Mouse (Mus musculus): ENCODE data around the gene Hjurp. TPM values are rescaled to one million over a fixed set of nuclear protein-coding genes. Genes with fewer than 3 reads are reported as not detected.

Gene Hjurp
- polyA plus RNA-seq, 1 experiment = 12.8 TPM

DNA sequence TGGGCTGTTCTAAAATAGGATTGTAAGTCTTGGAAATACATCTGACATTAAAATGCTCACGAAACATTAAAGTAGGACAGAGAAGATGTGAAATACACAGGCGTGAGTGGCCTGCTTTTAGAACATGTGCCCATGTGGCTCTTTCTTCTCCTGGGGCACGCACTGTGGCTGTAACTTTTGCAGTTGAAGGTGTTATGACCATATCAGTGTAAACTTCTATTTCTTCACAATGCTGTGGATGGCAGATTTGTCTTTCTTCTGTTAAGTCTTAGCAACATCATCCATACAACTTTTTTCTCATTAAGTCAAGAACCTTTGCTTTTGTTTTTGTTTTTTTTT, 11.3 kb upstream of the Hjurp start:
- Histone ChIP-seq H3K27me3 (replicated peaks; ENCODE audit: control insufficient read depth, insufficient read depth, low read length) (no peaks in the 10 kb centered on the region), H3K36me3 (ENCODE audit: control insufficient read depth, insufficient read depth, low read length) (no peaks in the 10 kb centered on the region), H3K4me3 (ENCODE audit: insufficient read depth, low read depth, low read length) (no peak overlapping the region), H3K4me1 (ENCODE audit: control insufficient read depth, insufficient read depth, low read length) (no peaks in the 10 kb centered on the region), H3K27ac (ENCODE audit: insufficient read depth, low read depth, low read length) (no peak overlapping the region)
- DNase-seq = peak; percentile 12
- TF ChIP-seq CTCF (conservative IDR thresholded peaks at IDR 0.05; ENCODE audit: insufficient read depth, insufficient read length, low read depth, low read length) (no peak), POLR2A (IDR thresholded peaks at IDR 0.05; ENCODE audit: low read depth, low read length) (no peak)
- WGBS = 74% methylated on average over 3 of the region's 3 CpGs

DNA sequence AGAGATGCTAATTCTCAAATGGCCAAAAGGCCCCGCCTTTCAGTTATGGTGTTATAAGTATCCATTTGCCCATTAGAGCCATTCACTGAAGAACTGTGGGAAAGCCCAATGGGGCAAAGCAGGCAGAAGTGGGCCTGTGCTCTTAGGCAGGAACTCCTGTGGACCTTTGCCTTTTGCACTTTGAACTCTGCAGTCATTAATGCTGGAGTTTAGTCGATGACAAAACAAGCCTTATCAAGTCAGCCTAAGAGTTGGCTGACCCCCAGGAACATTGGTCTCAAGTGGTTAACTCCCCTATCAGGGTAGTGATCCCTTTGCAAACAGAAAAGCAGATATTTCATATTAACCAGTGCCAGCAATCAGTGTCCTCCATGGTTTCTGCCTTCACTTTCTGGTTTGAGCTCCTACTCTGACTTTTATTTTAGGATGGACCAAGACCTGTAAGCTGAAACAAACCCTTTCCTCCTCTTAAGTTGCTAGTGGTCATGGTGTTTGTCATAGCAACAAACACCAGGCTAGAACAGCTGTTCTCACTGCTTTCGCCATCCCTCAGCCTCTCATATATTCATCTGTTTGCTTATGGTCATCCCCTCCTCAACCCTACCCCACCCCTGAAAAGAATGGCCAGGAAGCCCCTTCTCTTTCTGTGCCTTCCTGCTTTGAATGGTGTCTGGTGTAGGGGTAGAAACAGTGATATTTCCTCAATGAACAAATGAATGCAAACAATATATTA, 10.8 kb upstream of the Hjurp start:
- 33% methylated on average over 3 of the region's 3 CpGs for WGBS
- Histone ChIP-seq H3K27ac (ENCODE audit: insufficient read depth, low read depth, low read length) (no peak overlapping the region), H3K4me1 (ENCODE audit: control insufficient read depth, insufficient read depth, low read length) (no peaks in the 10 kb centered on the region), H3K36me3 (ENCODE audit: control insufficient read depth, insufficient read depth, low read length) (no peaks in the 10 kb centered on the region), H3K4me3 (ENCODE audit: insufficient read depth, low read depth, low read length) (no peak overlapping the region), H3K27me3 (replicated peaks; ENCODE audit: control insufficient read depth, insufficient read depth, low read length) (no peaks in the 10 kb centered on the region)
- peak; percentile 63 for DNase-seq
- TF ChIP-seq POLR2A (IDR thresholded peaks at IDR 0.05; ENCODE audit: low read depth, low read length) (no peak), CTCF (conservative IDR thresholded peaks at IDR 0.05; ENCODE audit: insufficient read depth, insufficient read length, low read depth, low read length) (no peak)

GRCm38 (mm10) chr1:88287697-88287980, 10.2 kb upstream of the Hjurp start:
- no peaks in the 10 kb centered on the region for H3K4me1 ChIP-seq (ENCODE audit: control insufficient read depth, insufficient read depth, low read length)
- no peak overlapping the region for H3K27ac ChIP-seq (ENCODE audit: insufficient read depth, low read depth, low read length)
- TF ChIP-seq CTCF (conservative IDR thresholded peaks at IDR 0.05; ENCODE audit: insufficient read depth, insufficient read length, low read depth, low read length) (no peak), POLR2A (IDR thresholded peaks at IDR 0.05; ENCODE audit: low read depth, low read length) (no peak)
- H3K36me3 ChIP-seq (ENCODE audit: control insufficient read depth, insufficient read depth, low read length) = no peaks in the 10 kb centered on the region
- no peaks in the 10 kb centered on the region for H3K27me3 ChIP-seq (replicated peaks; ENCODE audit: control insufficient read depth, insufficient read depth, low read length)
- H3K4me3 ChIP-seq (ENCODE audit: insufficient read depth, low read depth, low read length) = no peak overlapping the region
- DNase-seq = peak; percentile 76
- WGBS = 30% methylated on average over 5 of the region's 5 CpGs

GRCm38 (mm10) chr1:88286887-88287696, 9.7 kb upstream of the Hjurp start:
- no peaks in the 10 kb centered on the region for H3K27me3 ChIP-seq (replicated peaks; ENCODE audit: control insufficient read depth, insufficient read depth, low read length)
- DNase-seq = no peak
- 68% methylated on average over 13 of the region's 13 CpGs for WGBS

GRCm38 (mm10) chr1:88286136-88286845, 8.9 kb upstream of the Hjurp start:
- H3K36me3 ChIP-seq (ENCODE audit: control insufficient read depth, insufficient read depth, low read length) = no peaks in the 10 kb centered on the region
- no peak for DNase-seq
- TF ChIP-seq POLR2A (IDR thresholded peaks at IDR 0.05; ENCODE audit: low read depth, low read length) (no peak), CTCF (conservative IDR thresholded peaks at IDR 0.05; ENCODE audit: insufficient read depth, insufficient read length, low read depth, low read length) (no peak)
- H3K4me1 ChIP-seq (ENCODE audit: control insufficient read depth, insufficient read depth, low read length) = no peaks in the 10 kb centered on the region
- no peak overlapping the region for H3K27ac ChIP-seq (ENCODE audit: insufficient read depth, low read depth, low read length)
- no peak overlapping the region for H3K4me3 ChIP-seq (ENCODE audit: insufficient read depth, low read depth, low read length)
- 81% methylated on average over 15 of the region's 15 CpGs for WGBS
- no peaks in the 10 kb centered on the region for H3K27me3 ChIP-seq (replicated peaks; ENCODE audit: control insufficient read depth, insufficient read depth, low read length)

More at GRCm38 (mm10) chr1:88286887-88287696, 9.7 kb upstream of the Hjurp start:
- Histone ChIP-seq H3K27ac (ENCODE audit: insufficient read depth, low read depth, low read length) (no peak overlapping the region), H3K4me1 (ENCODE audit: control insufficient read depth, insufficient read depth, low read length) (no peaks in the 10 kb centered on the region), H3K36me3 (ENCODE audit: control insufficient read depth, insufficient read depth, low read length) (no peaks in the 10 kb centered on the region), H3K4me3 (ENCODE audit: insufficient read depth, low read depth, low read length) (no peak overlapping the region)
- TF ChIP-seq CTCF (conservative IDR thresholded peaks at IDR 0.05; ENCODE audit: insufficient read depth, insufficient read length, low read depth, low read length) = no peak
- TF ChIP-seq POLR2A (IDR thresholded peaks at IDR 0.05; ENCODE audit: low read depth, low read length) = no peak

GRCm38 (mm10) chr1:88285652-88286051, 8.2 kb upstream of the Hjurp start:
- Histone ChIP-seq H3K27me3 (replicated peaks; ENCODE audit: control insufficient read depth, insufficient read depth, low read length) (no peaks in the 10 kb centered on the region), H3K36me3 (ENCODE audit: control insufficient read depth, insufficient read depth, low read length) (no peaks in the 10 kb centered on the region), H3K27ac (ENCODE audit: insufficient read depth, low read depth, low read length) (no peak overlapping the region), H3K4me1 (ENCODE audit: control insufficient read depth, insufficient read depth, low read length) (no peaks in the 10 kb centered on the region), H3K4me3 (ENCODE audit: insufficient read depth, low read depth, low read length) (no peak overlapping the region)
- no peak for DNase-seq
- TF ChIP-seq POLR2A (IDR thresholded peaks at IDR 0.05; ENCODE audit: low read depth, low read length) (no peak), CTCF (conservative IDR thresholded peaks at IDR 0.05; ENCODE audit: insufficient read depth, insufficient read length, low read depth, low read length) (no peak)
- 55% methylated on average over 5 of the region's 5 CpGs for WGBS

- Histone ChIP-seq H3K27me3 (replicated peaks; ENCODE audit: control insufficient read depth, insufficient read depth, low read length) (no peaks in the 10 kb centered on the region), H3K36me3 (ENCODE audit: control insufficient read depth, insufficient read depth, low read length) (no peaks in the 10 kb centered on the region), H3K27ac (ENCODE audit: insufficient read depth, low read depth, low read length) (no peak overlapping the region), H3K4me1 (ENCODE audit: control insufficient read depth, insufficient read depth, low read length) (no peaks in the 10 kb centered on the region), H3K4me3 (ENCODE audit: insufficient read depth, low read depth, low read length) (no peak overlapping the region)
- WGBS = 65% methylated on average over 7 of the region's 7 CpGs
- TF ChIP-seq CTCF (conservative IDR thresholded peaks at IDR 0.05; ENCODE audit: insufficient read depth, insufficient read length, low read depth, low read length) = no peak
- no peak for TF ChIP-seq POLR2A (IDR thresholded peaks at IDR 0.05; ENCODE audit: low read depth, low read length)
- peak; percentile 61 for DNase-seq
Observed at GRCm38 (mm10) chr1:88284946-88285320, 7.5 kb upstream of the Hjurp start.

Data from kidney, adult 2 months (tissue).